Mouse (Mus musculus): ENCODE measurements around the gene Galnt7.

GRCm38 (mm10) chr8:57540110-57540838 is 112.6 kb downstream of the Galnt7 start:
- TF ChIP-seq CTCF (IDR thresholded peaks at IDR 0.05; ENCODE audit: borderline replicate concordance, extremely low read depth, insufficient read depth, insufficient read length) = peak; percentile 72; the same call in 1 of the 2 replicates
- no peak for TF ChIP-seq POLR2A (IDR thresholded peaks at IDR 0.05; ENCODE audit: borderline replicate concordance, extremely low read depth, insufficient read depth, insufficient read length, poor library complexity, severe bottlenecking)

All from brain, embryonic 14.5 days (tissue).